Mouse (Mus musculus) monocyte, adult 2 months (primary cell): Measurements from ENCODE around the gene Tph2.

ENCODE experiments used
- DNase-seq, 2 experiments: peaks; one replicate each; pipeline ENCODE4 v3.0.0; 2022; ENCODE audit warnings: low spot score in 2 of 2, low read depth in 1 of 2

Gene Tph2

DNA sequence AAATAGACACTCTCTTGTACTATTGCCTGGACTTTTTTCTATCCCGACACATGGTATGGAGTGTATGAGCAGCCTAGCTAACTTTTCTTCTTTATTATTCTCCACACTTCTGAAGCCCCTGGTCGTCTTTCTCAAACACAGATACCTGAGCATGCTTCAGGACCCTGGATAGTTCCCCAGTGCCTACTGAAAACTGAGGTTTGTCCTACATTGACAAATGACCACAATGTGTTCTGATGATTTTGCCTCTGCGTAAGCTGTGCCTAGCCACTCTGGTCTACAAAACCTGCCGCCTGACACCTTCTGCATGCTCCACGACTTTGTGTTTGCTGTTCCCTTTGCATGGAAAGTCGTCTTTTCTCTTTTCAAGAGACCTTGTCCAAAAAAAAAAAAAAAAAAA is 41.2 kb downstream of the Tph2 start:
- DNase-seq, result no peak

DNA sequence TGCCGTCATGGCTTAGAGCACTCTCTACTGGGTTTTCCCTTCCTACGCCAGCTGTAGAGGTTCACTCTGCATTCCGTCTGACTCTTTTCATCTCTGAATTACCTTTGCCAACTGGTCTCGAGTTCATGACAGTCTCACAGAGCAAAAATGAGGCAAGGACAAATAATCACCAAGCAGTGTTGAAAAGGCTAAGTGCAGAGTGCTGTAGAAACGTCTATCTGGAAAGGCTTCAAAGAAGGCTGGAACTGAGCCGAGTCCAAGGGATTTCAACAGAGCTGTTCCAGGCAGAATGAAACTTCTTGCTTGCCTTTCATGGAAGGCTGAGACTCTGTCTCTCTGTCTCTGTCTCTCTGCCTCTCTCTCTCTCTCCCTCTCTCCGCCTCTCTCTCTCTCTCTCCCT is 47.8 kb downstream of the Tph2 start:
- no peak for DNase-seq

DNA sequence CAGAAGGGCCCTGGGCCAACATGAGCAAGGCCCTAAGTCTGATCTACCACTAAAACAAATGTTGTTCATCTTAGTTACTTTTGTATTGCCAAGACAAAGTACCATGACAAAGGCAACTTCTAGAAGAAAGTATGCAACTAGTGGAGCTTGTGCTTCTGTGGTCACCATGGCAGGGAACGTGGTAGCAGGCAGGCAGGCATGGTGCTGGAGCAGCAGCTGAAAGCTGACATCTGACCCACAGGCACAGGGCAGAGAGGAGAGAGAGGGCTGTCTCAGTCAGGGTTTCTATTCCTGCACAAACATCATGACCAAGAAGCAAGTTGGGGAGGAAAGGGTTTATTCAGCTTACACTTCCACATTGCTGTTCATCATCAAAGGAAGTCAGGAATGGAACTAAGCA is 56.9 kb downstream of the Tph2 start:
- DNase-seq, result no peak

DNA sequence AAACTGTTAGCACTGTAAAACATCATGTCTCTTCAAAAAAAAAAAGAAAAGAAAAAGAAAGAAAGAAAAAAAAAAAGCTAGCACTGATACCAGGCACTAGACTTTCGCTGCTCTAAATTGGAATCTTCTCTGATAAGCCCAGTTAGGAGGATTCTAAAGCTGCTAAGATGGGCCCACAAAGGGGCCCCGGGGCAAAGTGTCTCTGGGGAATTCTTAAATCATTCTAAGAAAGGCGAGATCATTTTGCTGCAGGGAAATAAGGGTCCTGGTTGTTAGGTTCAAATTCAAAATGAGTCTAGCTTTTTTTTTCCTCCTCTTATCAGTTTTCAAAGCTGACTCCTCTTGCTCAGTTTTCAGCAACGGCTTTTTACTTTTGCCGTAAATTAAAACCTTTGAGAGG is 59.3 kb downstream of the Tph2 start:
- DNase-seq, result no peak

DNA sequence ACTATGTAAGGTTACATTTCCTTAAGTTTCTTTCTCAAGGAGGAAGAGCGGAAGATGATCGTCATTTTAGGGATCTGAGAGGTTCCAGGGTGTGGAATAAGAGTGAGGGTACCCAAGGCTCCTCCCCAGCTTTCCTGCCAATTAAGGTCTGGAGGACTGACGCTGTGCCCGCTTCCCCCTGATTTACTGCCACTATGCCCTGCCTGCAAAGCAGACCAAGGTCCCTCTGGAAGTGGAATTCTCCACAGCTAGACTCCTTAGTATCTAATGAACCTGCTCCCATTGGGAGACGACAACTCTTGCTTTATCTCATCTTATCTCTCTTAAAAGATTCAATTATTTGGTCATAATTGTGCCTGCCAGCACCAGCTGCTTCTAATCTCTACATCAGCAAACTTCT is 59.8 kb downstream of the Tph2 start:
- DNase-seq, result no peak

DNA sequence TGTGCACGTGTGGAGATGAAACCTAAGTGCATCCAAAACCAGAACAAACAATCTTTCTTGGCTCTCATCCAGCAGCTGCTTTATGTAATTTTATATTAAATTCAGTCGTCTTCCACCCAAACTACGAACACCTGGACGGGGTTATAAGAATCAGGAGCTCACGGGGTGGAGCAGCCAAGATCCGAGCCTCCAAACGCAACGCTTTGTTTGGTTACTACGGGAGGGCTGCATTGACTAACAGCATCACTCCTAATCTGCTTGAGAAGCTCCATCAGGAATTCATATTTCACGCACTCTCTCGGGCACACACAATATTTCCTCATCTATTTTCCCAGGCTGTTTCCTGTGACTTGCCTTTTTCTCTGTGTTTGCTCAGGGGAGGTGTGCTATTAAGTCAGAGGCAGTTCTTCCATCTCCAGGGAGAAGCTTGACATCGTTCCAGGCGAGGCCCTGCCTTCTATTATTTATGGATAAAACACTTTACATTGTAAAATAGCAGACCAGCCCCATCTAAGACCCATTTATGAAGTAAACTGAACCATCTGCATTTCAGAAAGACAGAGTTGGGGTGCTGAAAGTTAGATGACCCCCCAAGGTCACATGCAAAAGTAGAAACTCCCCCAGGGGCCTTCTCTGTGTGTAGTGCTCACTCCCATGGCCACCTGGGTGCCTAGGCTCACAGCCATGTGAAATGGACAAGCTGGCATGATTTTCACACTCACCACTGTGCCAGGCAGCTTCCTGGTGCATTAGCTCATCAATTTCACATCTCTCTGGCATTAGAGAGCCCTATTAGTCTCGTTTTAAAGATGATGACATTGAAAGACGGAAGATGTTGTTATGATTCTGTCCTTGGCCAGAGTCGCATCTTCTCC is 76.9 kb downstream of the Tph2 start:
- no peak for DNase-seq

DNA sequence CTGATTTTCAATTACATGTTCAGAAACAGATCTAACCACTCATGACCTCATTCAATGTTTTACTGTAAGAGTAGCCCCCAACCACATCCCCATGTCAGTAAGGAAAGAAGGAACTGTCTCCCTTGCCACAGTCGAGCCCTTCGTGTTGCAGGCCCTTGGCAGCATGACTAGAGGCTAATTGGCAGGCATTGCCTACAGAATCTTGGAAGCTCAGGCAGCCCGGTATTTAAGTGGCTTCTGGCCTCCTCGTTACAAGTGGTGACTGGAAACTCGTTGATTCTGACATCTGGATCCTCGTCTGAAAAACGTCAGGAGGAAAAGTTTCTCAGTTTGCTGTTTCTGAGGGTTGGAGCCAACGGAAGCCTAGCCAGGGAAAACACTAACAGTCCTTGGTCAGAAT is 80.6 kb downstream of the Tph2 start:
- DNase-seq, result no peak

DNA sequence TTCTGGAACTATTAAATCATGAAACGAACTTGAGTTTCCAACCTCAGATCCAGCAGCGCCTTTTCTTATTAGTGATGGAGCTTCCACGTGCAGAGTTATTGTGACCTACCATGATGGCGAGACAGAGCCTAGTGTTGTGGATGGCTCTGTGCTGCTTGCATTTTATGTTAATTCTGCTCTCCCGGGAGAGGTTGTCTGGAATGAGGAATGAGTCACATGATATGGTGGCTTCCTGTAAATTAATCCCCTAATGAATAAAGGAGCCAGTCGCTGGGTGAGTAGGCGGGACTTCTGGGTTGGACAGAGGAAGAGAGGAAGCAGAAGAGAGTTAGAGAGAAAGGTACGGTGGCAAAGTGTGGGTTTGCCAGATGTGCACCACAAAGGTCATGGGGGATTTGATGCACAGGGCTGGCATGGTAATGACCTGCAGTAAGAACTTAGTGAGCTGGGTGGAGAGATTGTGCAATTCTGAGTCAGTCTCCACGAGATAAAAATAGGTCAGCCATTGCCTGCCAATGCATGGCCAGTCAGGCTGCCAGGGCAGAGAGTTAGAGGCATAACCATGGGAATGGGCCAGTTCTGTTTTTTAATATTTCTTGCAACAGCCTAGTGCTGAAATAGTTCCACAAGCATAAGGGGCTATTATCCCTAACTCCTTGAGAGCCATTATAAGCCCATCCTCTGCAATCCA is 84.8 kb downstream of the Tph2 start:
- DNase-seq, result no peak

DNA sequence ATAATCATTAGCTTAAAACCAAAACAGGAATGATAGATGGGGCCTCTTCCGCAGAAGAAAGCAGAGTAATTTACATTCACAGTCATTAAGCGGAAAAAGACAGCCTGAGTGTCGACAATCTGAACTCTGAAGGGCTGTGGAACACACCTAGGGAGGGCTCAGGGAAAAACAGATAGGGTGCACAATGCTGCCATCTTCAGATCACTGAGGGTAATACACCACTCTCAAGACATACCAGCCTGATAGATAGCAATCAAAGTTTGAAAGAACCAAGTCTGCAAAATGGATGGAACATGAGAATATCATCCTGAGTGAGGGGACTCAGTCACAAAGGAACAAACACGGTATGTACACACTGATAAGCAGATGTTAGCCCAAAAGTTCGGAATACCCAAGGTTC is 87.7 kb downstream of the Tph2 start:
- DNase-seq, result no peak

DNA sequence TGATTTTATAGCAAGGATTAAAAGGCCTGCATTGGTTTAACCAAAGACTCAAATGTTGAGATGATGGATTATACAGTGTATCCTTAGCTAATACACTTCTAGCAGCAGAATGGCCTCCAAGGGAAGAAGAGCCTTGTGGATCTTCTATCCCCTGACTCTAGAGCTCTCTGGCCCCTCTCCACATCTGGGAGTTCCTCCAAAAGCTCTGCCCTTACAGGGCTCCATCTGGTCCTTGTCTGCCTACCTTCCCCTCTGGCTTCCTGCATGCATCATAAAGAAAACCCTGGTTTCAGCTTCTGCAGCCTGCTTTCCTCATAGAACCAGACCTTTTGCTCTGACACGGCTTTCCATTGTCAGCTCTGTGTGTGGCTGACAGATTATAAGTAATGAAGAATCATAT is 88.6 kb downstream of the Tph2 start:
- no peak for DNase-seq

DNA sequence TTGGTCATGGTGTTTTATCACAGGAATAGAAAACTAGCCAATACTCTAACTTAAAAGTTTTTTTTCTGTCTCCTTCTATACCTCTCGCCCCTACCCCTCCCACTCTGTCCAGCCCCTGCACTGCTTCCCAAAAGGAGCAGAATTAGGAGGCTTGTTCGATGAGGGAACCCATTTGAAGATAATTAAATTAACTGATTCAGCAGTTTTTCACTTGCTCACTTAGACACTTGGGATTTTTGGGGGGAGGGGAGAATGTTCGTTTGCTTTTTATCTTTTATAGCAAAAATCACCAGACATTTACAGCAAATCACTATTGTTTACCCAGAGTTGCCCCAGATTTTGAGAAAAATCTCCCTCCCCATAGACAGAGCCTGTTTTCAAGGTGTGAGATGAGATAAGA is 106.6 kb downstream of the Tph2 start:
- DNase-seq, result no peak

DNA sequence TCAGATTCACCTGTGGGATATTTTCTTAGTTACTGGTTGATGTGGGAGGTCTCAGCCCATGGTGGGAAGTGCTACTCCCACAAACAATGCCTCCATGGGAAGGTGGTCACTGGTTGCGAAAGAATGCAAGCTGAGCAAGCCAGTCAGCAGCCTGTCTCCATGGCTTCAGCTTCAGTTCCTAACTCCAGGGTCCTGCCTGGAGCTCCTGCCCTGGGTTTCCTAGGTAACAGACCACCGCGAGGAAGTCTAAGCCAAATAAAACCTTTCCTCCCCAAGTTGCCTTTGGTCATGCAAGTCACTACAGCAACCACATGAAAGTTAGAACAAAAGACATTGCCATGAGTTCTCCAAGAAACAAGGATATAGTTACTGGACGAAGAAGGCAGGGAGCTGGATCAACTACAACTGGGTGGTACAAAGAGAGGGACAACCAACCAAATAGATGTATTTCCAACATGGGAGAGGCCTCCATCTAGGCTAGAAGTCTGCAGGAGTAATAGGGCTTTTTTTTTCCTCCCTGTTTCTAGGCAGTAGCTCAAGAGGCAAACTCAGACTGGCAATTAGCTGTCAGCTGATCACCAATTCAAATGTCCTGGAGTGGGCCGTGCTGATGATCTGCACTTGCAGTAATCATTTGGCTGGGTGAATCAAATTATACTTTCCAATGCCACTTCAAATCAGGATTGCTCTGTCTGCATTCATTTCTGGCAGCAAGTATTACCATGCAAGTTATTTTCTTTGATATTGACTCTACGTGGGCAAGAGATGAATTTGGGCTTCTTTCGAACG is 115.5 kb downstream of the Tph2 start:
- DNase-seq, result no peak

DNA sequence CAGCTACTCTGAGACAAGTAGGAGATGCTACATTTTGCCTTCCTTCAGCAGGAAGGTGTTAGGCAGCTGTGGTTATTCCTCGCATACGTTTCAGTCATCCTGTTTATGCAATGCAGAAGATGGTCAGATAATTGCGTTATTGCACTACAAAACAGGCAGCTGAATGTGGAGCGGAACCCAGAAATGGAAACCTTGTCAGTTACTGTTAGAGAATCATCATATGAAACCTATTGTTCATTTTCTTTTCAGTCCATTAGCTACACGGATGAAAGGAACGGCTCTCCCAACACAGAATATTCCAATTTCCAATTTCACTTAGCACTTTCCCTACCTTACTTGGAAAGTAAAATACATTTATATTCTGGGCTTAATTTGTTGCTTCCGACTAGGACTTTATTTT is 120.9 kb downstream of the Tph2 start:
- DNase-seq, result no peak

DNA sequence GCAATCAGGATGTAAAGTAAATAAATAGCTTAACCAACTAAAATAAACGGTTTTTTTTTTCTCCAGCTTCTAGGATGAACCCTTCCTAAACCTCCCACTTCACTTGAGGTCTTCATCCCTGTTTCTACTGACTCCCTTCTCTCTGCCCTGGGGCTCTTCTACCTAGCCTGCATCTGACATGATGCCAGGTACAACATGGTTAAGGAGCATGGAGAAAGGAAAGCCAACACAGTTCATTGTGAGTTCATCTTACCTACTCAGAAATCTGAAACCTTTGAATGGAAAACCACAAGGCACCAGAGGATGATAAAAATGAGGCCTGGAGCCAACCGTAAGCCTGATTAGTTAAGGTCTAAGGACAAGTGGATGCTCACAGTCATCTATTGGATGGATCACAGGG is 123.3 kb downstream of the Tph2 start:
- no peak for DNase-seq

DNA sequence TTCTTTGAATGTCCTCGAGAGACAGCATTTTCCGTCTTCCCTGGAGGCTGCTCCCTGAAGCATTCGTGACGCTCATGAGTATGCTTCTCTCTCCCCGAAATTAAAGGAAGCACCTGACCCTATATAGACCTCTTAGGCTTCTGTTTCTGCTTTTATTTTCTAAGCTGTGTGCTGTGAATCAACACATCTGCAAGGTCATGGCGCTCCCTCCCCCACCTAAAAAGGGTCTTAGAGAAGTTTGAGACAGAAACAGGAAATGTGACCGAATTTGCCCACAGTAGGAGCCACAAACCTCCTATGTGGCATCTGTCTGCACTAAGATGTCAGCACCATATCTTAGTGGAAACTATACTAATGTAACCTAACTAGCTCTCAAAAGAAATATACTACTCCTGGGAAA is 124.1 kb downstream of the Tph2 start:
- no peak for DNase-seq

DNA sequence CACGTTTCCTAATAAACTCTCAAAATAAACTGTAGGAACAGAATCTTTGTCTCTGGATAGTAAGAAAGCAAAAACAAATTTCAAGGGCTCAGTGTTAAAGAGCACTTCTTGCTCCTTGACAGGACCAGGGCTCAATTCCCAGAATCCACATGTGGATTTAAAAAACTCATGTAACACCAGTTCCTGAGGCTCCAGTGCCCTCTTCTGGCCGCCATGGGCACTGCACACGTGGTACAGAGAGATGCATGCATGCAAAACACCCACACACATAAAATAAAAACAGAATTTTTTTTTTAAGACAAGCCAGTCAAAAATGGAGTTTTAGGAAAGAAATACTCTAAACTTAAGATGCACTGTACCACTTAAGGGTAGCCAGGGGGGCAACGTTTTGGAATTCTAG is 133.2 kb downstream of the Tph2 start:
- no peak for DNase-seq

DNA sequence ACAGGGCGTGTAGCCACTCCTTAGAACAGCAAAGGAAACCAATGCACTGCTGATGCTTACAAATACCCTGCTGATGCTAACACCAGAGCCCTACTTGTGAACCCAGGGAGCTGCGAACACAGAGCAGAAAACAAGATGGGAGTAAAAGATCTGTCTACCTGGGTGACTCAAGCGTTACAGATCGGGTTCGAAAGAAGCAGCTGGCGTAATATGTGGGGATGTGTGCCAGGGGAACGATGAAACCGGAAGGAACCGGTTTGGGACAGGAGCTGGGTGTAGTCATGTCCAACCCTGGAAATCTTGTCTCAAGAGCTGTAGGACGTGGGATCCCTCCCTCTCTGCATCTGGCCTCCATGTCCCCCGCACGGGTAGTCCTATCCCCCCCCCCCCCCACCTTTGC is 134.1 kb downstream of the Tph2 start:
- DNase-seq, result no peak

DNA sequence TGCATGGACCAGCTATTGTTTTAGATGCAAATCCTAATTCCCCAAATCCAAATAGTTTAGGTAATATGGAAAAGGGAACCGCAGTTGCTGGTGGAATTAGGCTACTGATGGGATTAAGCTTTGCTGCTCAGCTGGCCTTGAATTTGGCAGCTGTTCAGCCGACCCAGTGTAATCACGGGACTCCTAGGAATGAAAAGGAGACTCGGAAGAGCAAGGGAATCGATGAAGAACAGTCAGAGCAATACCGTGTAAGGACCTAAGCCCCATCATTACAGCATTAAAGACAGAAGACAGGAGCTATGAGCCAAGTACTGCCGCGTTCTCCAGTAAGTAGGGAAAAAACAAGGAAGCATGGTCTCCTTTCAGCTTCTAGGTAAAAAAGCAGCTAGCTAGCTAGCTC is 134.6 kb downstream of the Tph2 start:
- no peak for DNase-seq

DNA sequence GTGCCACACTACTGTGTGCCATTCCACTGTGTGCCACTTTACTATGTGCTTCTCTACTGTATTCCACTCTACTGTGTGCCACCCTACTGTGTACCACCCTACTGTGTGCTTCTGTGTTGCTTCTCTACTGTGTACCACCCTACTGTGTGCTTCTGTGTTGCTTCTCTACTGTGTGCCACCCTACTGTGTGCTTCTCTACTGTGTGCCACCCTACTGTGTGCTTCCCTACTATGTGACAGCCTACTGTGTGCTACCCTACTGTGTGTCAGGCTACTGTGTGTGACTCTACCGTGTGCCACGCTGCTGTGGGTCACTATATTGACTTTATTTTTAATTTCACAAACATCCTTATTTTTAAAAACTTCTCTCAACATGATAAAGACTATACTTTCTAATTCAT is 136.3 kb downstream of the Tph2 start:
- DNase-seq, result no peak

DNA sequence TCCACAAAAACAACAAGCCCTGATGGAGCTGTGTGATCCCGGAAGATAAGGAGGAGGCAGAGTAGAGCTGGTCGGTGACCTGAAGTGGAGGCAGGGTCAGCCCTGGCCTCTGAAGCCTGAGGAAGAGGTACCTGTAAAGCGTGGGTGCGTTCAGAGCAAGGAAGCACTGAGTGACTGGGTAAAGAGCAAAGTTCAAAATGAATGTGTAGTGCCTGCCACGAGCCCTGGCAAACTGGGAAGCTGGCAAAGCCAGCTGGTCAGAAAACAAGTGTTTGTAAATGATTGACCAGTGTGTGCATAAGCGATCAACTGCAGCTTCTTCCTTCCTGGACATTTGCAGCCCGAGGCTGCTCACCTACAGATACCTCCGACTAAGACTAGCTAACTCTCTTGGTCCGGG is 149.1 kb downstream of the Tph2 start:
- no peak for DNase-seq
